Mouse (Mus musculus) lung, postnatal 0 days (tissue): Measurements from ENCODE around the gene Rita1. TPM values are rescaled to one million over a fixed set of nuclear protein-coding genes. Genes with fewer than 3 reads are reported as not detected.

ENCODE experiments used
- ATAC-seq: fragments of 200-750 bp; cut with Nextera tagmentation; 2 replicates; pipeline ENCODE4 v1.8.0; 2017; ENCODE audit warnings: moderate library complexity
- DNase-seq: peaks from one replicate; pipeline ENCODE4 v3.0.0-alpha.2; 2016; ENCODE audit warnings: low spot score
- H3K27ac ChIP-seq: fragments of 300-500 bp; sonication (generic); 2 replicates; pipeline ENCODE4 v1.5.1; 2014; ENCODE audit warnings: antibody characterized with exemption, mild to moderate bottlenecking, low read length, mixed read lengths
- H3K27me3 ChIP-seq: fragments of 300-500 bp; sonication (generic); replicated peaks from 2 replicates; pipeline ENCODE4 v1.6.1; 2014; ENCODE audit warnings: low read length, mixed read lengths; ENCODE audit not compliant: insufficient read depth
- H3K36me3 ChIP-seq: fragments of 300-500 bp; sonication (generic); 2 replicates; pipeline ENCODE4 v1.6.1; 2014; ENCODE audit warnings: low read length, mixed read lengths; ENCODE audit not compliant: insufficient read depth
- H3K4me1 ChIP-seq: fragments of 300-500 bp; sonication (generic); 2 replicates; pipeline ENCODE4 v1.6.1; 2014; ENCODE audit warnings: antibody characterized with exemption, low read depth, low read length, mixed read lengths; ENCODE audit not compliant: insufficient read depth
- H3K4me2 ChIP-seq: fragments of 300-500 bp; sonication (generic); replicated peaks from 2 replicates; pipeline ENCODE4 v1.6.1; 2014; ENCODE audit warnings: low read depth, mild to moderate bottlenecking, low read length, moderate library complexity, mixed read lengths
- H3K4me3 ChIP-seq: fragments of 300-500 bp; sonication (generic); 2 replicates; pipeline ENCODE4 v1.5.1; 2014; ENCODE audit warnings: low read depth, low read length
- H3K9ac ChIP-seq: fragments of 300-500 bp; sonication (generic); replicated peaks from 2 replicates; pipeline ENCODE4 v1.6.1; 2014; ENCODE audit warnings: low read depth, mild to moderate bottlenecking
- H3K9me3 ChIP-seq: fragments of 300-500 bp; sonication (generic); 2 replicates; pipeline ENCODE4 v1.6.1; 2016; ENCODE audit warnings: low read length, mixed read lengths
- CTCF ChIP-seq: IDR thresholded peaks from 2 replicates; pipeline ENCODE4 v1.5.1; 2016; ENCODE audit warnings: antibody characterized with exemption, mild to moderate bottlenecking
- EP300 ChIP-seq: IDR thresholded peaks from 2 replicates; pipeline ENCODE4 v1.6.1; 2016; ENCODE audit warnings: antibody characterized with exemption, mild to moderate bottlenecking, control low read depth
- WGBS: fragments of 180-500 bp; shearing (Covaris S2); extraction: QIAGEN DNeasy Blood & Tissue Kit; methylation state at CpG from one replicate; pipeline ENCODE4 v1.1.7; 2014; 5-methylcytosine and 5-hydroxymethylcytosine counted together
- polyA plus RNA-seq: library from polyadenylated mRNA; unstranded; fragments of >200 nt; fragmentation: Nextera tagmentation; extraction: Ambion mirVana; gene quantifications from 2 replicates; pipeline ENCODE4 v1.2.1, GENCODE M21; 2015

Gene Rita1
- polyA plus RNA-seq, 1 experiment from 2014 or later: 10.0 TPM

GRCm38 (mm10) chr5:120622198-120622851 is 9.9 kb upstream of the Rita1 start:
- Histone ChIP-seq H3K4me1 (no peaks in the 10 kb centered on the region), H3K4me3 (no peak overlapping the region), H3K27ac (no peak overlapping the region), H3K36me3 (peaks cover 58% of the 10 kb centered on the region), H3K27me3 (no peaks in the 10 kb centered on the region), H3K9me3 (no peaks in the 10 kb centered on the region), H3K9ac (no peak overlapping the region), H3K4me2 (no peak overlapping the region)
- DNase-seq (no peak), ATAC-seq (no peak)
- WGBS: 68% methylated on average over 5 of the region's 5 CpGs
- TF ChIP-seq CTCF (no peak), EP300 (no peak)

GRCm38 (mm10) chr5:120621846-120622197 is 9.4 kb upstream of the Rita1 start:
- no peak overlapping the region for H3K4me2 ChIP-seq
- peaks cover 53% of the 10 kb centered on the region for H3K36me3 ChIP-seq
- H3K4me3 ChIP-seq: no peak overlapping the region
- ATAC-seq: no peak
- 91% methylated on average over 10 of the region's 10 CpGs for WGBS
- H3K9ac ChIP-seq: no peak overlapping the region
- no peaks in the 10 kb centered on the region for H3K4me1 ChIP-seq
- TF ChIP-seq EP300: no peak
- no peak for TF ChIP-seq CTCF
- H3K9me3 ChIP-seq: no peaks in the 10 kb centered on the region
- no peak for DNase-seq
- H3K27me3 ChIP-seq: no peaks in the 10 kb centered on the region
- H3K27ac ChIP-seq: no peak overlapping the region

- peaks cover 48% of the 10 kb centered on the region for H3K36me3 ChIP-seq
- ATAC-seq: no peak
Observed at GRCm38 (mm10) chr5:120621078-120621765, 8.8 kb upstream of the Rita1 start.

GRCm38 (mm10) chr5:120620375-120621077 is 8.1 kb upstream of the Rita1 start:
- H3K4me3 ChIP-seq: no peak overlapping the region
- ATAC-seq (peak; percentile 25; the same call in 1 of the 2 replicates), DNase-seq (peak; percentile 59)
- 70% methylated on average over 17 of the region's 18 CpGs for WGBS
- H3K27ac ChIP-seq: no peak overlapping the region
- H3K9ac ChIP-seq: no peak overlapping the region
- no peaks in the 10 kb centered on the region for H3K27me3 ChIP-seq
- no peak overlapping the region for H3K4me2 ChIP-seq
- no peaks in the 10 kb centered on the region for H3K4me1 ChIP-seq
- no peaks in the 10 kb centered on the region for H3K9me3 ChIP-seq
- peaks cover 48% of the 10 kb centered on the region for H3K36me3 ChIP-seq
- peak; percentile 96 for TF ChIP-seq CTCF
- no peak for TF ChIP-seq EP300

More at GRCm38 (mm10) chr5:120621078-120621765, 8.8 kb upstream of the Rita1 start:
- no peak overlapping the region for H3K27ac ChIP-seq
- H3K9me3 ChIP-seq: no peaks in the 10 kb centered on the region
- no peak overlapping the region for H3K4me2 ChIP-seq
- no peaks in the 10 kb centered on the region for H3K4me1 ChIP-seq
- TF ChIP-seq CTCF (no peak), EP300 (no peak)
- 89% methylated on average over 23 of the region's 23 CpGs for WGBS
- H3K4me3 ChIP-seq: no peak overlapping the region
- no peak for DNase-seq
- H3K9ac ChIP-seq: no peak overlapping the region
- no peaks in the 10 kb centered on the region for H3K27me3 ChIP-seq

- H3K9ac ChIP-seq: no peak overlapping the region
- H3K27me3 ChIP-seq: no peaks in the 10 kb centered on the region
- 18% methylated on average over 5 of the region's 5 CpGs for WGBS
- peaks cover 48% of the 10 kb centered on the region for H3K36me3 ChIP-seq
- DNase-seq (peak; percentile 38), ATAC-seq (no peak)
- no peak overlapping the region for H3K4me3 ChIP-seq
- H3K9me3 ChIP-seq: no peaks in the 10 kb centered on the region
- H3K27ac ChIP-seq: no peak overlapping the region
- no peaks in the 10 kb centered on the region for H3K4me1 ChIP-seq
- H3K4me2 ChIP-seq: no peak overlapping the region
- TF ChIP-seq CTCF: peak; percentile 83
- no peak for TF ChIP-seq EP300
Observed at GRCm38 (mm10) chr5:120619201-120619600, 6.8 kb upstream of the Rita1 start.

- Histone ChIP-seq H3K36me3 (peaks cover 44% of the 10 kb centered on the region), H3K27ac (no peak overlapping the region), H3K9ac (no peak overlapping the region), H3K9me3 (no peaks in the 10 kb centered on the region), H3K4me2 (no peak overlapping the region), H3K27me3 (no peaks in the 10 kb centered on the region), H3K4me3 (no peak overlapping the region), H3K4me1 (peaks cover 4% of the 10 kb centered on the region)
- WGBS: 80% methylated on average over 12 of the region's 12 CpGs
- DNase-seq (no peak), ATAC-seq (no peak)
- TF ChIP-seq EP300 (no peak), CTCF (no peak)
Observed at GRCm38 (mm10) chr5:120618778-120619177, 6.4 kb upstream of the Rita1 start.
